Mouse (Mus musculus) heart, embryonic 16.5 days (tissue): ENCODE data around the gene Map2k1. TPM values are rescaled to one million over a fixed set of nuclear protein-coding genes. Genes with fewer than 3 reads are reported as not detected.
"Not testable (repeated sequence)": the region's sequence is repeated elsewhere in the genome, so short reads cannot be mapped to it uniquely, and the experiment has no call there.

Experiments used
- ATAC-seq: fragments of 200-750 bp; cut with Nextera tagmentation; replicated peaks from 2 replicates; pipeline ENCODE4 v1.8.0; 2017; ENCODE audit warnings: moderate number of reproducible peaks; ENCODE audit not compliant: insufficient read depth, low FRiP score; ENCODE audit errors: extremely low read depth
- H3K27ac ChIP-seq: fragments of 300-500 bp; sonication (generic); 2 replicates; pipeline ENCODE4 v1.5.1; 2014; ENCODE audit warnings: mild to moderate bottlenecking, low read length, control low read depth, moderate library complexity
- H3K27me3 ChIP-seq: fragments of 300-500 bp; sonication (generic); 2 replicates; pipeline ENCODE4 v1.6.1; 2014; ENCODE audit warnings: low read length, mixed read lengths; ENCODE audit not compliant: control insufficient read depth, insufficient read depth
- H3K36me3 ChIP-seq: fragments of 300-500 bp; sonication (generic); 2 replicates; pipeline ENCODE4 v1.6.1; 2014; ENCODE audit not compliant: control insufficient read depth, insufficient read depth
- H3K4me1 ChIP-seq: fragments of 300-500 bp; sonication (generic); 2 replicates; pipeline ENCODE4 v1.6.1; 2014; ENCODE audit warnings: low read length, mixed read lengths; ENCODE audit not compliant: control insufficient read depth, insufficient read depth
- H3K4me2 ChIP-seq: fragments of 300-500 bp; sonication (generic); 2 replicates; pipeline ENCODE4 v1.6.1; 2014; ENCODE audit warnings: low read depth, mild to moderate bottlenecking, control low read depth, low read length
- H3K4me3 ChIP-seq: fragments of 300-500 bp; sonication (generic); 2 replicates; pipeline ENCODE4 v1.5.1; 2014; ENCODE audit warnings: mild to moderate bottlenecking, control low read depth, low read length
- H3K9ac ChIP-seq: fragments of 300-500 bp; sonication (generic); 2 replicates; pipeline ENCODE4 v1.6.1; 2014; ENCODE audit warnings: low read length, control low read depth
- H3K9me3 ChIP-seq: fragments of 300-500 bp; sonication (generic); replicated peaks from 2 replicates; pipeline ENCODE4 v1.6.1; 2016; ENCODE audit warnings: low read length; ENCODE audit not compliant: control insufficient read depth
- WGBS: fragments of 180-500 bp; shearing (Covaris S2); extraction: QIAGEN DNeasy Blood & Tissue Kit; methylation state at CpG from one replicate; pipeline ENCODE4 v1.1.7; 2014; 5-methylcytosine and 5-hydroxymethylcytosine counted together
- polyA plus RNA-seq: library from polyadenylated mRNA; unstranded; fragments of >200 nt; fragmentation: Nextera tagmentation; extraction: Ambion mirVana; gene quantifications from 2 replicates; pipeline ENCODE4 v1.2.1, GENCODE M21; 2015

Gene Map2k1
- polyA plus RNA-seq, 1 experiment from 2014 or later = 98.1 TPM

GRCm38 (mm10) chr9:64184166-64184840 lies 69.1 kb downstream of the Map2k1 start:
- ATAC-seq = no peak
- H3K9ac ChIP-seq = no peak overlapping the region

GRCm38 (mm10) chr9:64183295-64183694 lies 70.1 kb downstream of the Map2k1 start:
- not testable (repeated sequence) for H3K27me3 ChIP-seq, ATAC-seq, H3K27ac ChIP-seq, H3K4me2 ChIP-seq, H3K4me1 ChIP-seq, H3K9me3 ChIP-seq, H3K4me3 ChIP-seq, H3K9ac ChIP-seq
- peaks cover 30% of the 10 kb centered on the region for H3K36me3 ChIP-seq
- 87% methylated on average over 5 of the region's 5 CpGs for WGBS

More at GRCm38 (mm10) chr9:64184166-64184840, 69.1 kb downstream of the Map2k1 start:
- Histone ChIP-seq H3K36me3 (peaks cover 31% of the 10 kb centered on the region), H3K4me3 (no peak overlapping the region), H3K27ac (no peak overlapping the region), H3K9me3 (no peaks in the 10 kb centered on the region), H3K27me3 (no peaks in the 10 kb centered on the region), H3K4me1 (peaks cover 6% of the 10 kb centered on the region), H3K4me2 (no peak overlapping the region)
- WGBS = 88% methylated on average over 5 of the region's 5 CpGs

- H3K36me3 ChIP-seq = peaks cover 52% of the 10 kb centered on the region
- peak within 1 kb of the TSS; percentile 80 for H3K9ac ChIP-seq
- no peaks in the 10 kb centered on the region for H3K27me3 ChIP-seq
- peak within 1 kb of the TSS; percentile 87 for H3K27ac ChIP-seq
- under 1% methylated on average over 35 of the region's 35 CpGs for WGBS
- peak within 1 kb of the TSS; percentile 78 for H3K4me2 ChIP-seq
- H3K4me1 ChIP-seq = peaks cover 13% of the 10 kb centered on the region
- no peaks in the 10 kb centered on the region for H3K9me3 ChIP-seq
- peak; percentile 95 for ATAC-seq
- H3K4me3 ChIP-seq = peak within 1 kb of the TSS; percentile 78
Observed at GRCm38 (mm10) chr9:64178974-64179646, 74.3 kb downstream of the Map2k1 start, which contains the start of gene Snapc5. Gene Snapc5, plus strand, starts transcription at chr9:64179274.

- ATAC-seq = 0 out of 2 replicates have a peak, but pooled peaks have one; percentile 42
Observed at GRCm38 (mm10) chr9:64178610-64178973, 74.8 kb downstream of the Map2k1 start.

GRCm38 (mm10) chr9:64175378-64175777 lies 78.1 kb downstream of the Map2k1 start:
- H3K9me3 ChIP-seq = no peaks in the 10 kb centered on the region
- no peak overlapping the region for H3K4me3 ChIP-seq
- peaks cover 37% of the 10 kb centered on the region for H3K36me3 ChIP-seq
- no peaks in the 10 kb centered on the region for H3K27me3 ChIP-seq
- H3K4me2 ChIP-seq = no peak overlapping the region
- 85% methylated on average over 11 of the region's 11 CpGs for WGBS
- no peak for ATAC-seq
- peaks cover 26% of the 10 kb centered on the region for H3K4me1 ChIP-seq
- no peak overlapping the region for H3K27ac ChIP-seq
- H3K9ac ChIP-seq = no peak overlapping the region

More at GRCm38 (mm10) chr9:64178610-64178973, 74.8 kb downstream of the Map2k1 start:
- Histone ChIP-seq H3K27ac (peak overlapping the region; percentile 87), H3K4me1 (peaks cover 15% of the 10 kb centered on the region), H3K36me3 (peaks cover 52% of the 10 kb centered on the region), H3K4me2 (peak overlapping the region; percentile 78), H3K27me3 (no peaks in the 10 kb centered on the region), H3K9me3 (no peaks in the 10 kb centered on the region), H3K4me3 (peak overlapping the region; percentile 78), H3K9ac (peak overlapping the region; percentile 80)
- WGBS = 35% methylated on average over 3 of the region's 3 CpGs

GRCm38 (mm10) chr9:64174766-64175165 lies 78.7 kb downstream of the Map2k1 start:
- no peak for ATAC-seq
- peak overlapping the region; percentile 89; the same call in 1 of the 2 replicates for H3K4me2 ChIP-seq
- no peak overlapping the region for H3K27ac ChIP-seq
- peak overlapping the region; percentile 13; the same call in 1 of the 2 replicates for H3K4me3 ChIP-seq
- H3K27me3 ChIP-seq = no peaks in the 10 kb centered on the region
- peak overlapping the region; percentile 87; the same call in 1 of the 2 replicates for H3K9ac ChIP-seq
- peaks cover 37% of the 10 kb centered on the region for H3K36me3 ChIP-seq
- no peaks in the 10 kb centered on the region for H3K9me3 ChIP-seq
- WGBS = 48% methylated on average over 8 of the region's 8 CpGs
- H3K4me1 ChIP-seq = peaks cover 21% of the 10 kb centered on the region

- no peak for ATAC-seq
- peaks cover 19% of the 10 kb centered on the region for H3K4me1 ChIP-seq
- no peaks in the 10 kb centered on the region for H3K9me3 ChIP-seq
- no peak overlapping the region for H3K27ac ChIP-seq
- peaks cover 37% of the 10 kb centered on the region for H3K36me3 ChIP-seq
- H3K27me3 ChIP-seq = no peaks in the 10 kb centered on the region
- H3K4me3 ChIP-seq = peak overlapping the region; percentile 98
- peak overlapping the region; percentile 87 for H3K9ac ChIP-seq
- H3K4me2 ChIP-seq = peak overlapping the region; percentile 89
Observed at GRCm38 (mm10) chr9:64174341-64174740, 79.1 kb downstream of the Map2k1 start.

GRCm38 (mm10) chr9:64173666-64174220 lies 79.7 kb downstream of the Map2k1 start:
- peak overlapping the region; percentile 98 for H3K4me3 ChIP-seq
- H3K27me3 ChIP-seq = no peaks in the 10 kb centered on the region
- peak overlapping the region; percentile 71 for H3K27ac ChIP-seq
- H3K4me2 ChIP-seq = peak overlapping the region; percentile 89
- peak overlapping the region; percentile 87 for H3K9ac ChIP-seq
- ATAC-seq = no peak
- no peaks in the 10 kb centered on the region for H3K9me3 ChIP-seq
- under 1% methylated on average over 16 of the region's 16 CpGs for WGBS
- peaks cover 37% of the 10 kb centered on the region for H3K36me3 ChIP-seq
- H3K4me1 ChIP-seq = peaks cover 19% of the 10 kb centered on the region
